ENCODE assay signal across 16 mouse cellular contexts in the genomic region with DNA sequence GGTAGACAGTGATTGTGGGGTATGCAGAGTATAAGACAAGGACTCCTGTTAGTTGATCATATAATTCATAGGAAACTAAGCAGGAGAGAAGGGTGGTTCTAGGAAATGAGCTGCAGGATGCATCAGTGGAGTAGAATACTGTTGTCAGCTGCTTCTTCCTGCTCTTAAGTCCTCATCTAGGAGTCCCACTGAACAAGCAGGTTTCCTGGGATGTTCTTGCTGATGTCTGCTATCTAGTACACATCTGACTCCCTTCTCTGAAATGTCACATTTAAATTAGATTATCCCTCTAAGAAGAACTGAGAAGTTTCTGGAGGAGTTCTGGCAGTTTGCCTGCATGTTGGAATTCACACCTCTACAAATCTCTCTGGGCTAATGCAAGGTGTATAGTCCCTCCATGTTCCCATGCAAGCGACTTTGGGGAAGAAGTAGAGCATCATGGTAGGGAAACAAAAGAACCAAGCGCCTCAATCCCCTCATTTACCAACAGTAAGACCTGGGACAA. TPM values are rescaled to one million over a fixed set of nuclear protein-coding genes. Genes with fewer than 3 reads are reported as not detected.
DNase-seq lines count a peak whose midpoint lies in the region; ATAC-seq lines count a peak whose summit lies in the region.
"Had no signal": no experiment of that assay in that cellular context is flagged by ENCODE, and none has a peak within 500 bp of the region (broad histone marks: within the 10 kb centered on the region; RNA-seq: fewer than 3 reads in every experiment).

No protein-coding gene starts in this region.

- ATAC-seq in erythroid progenitor cell, adult 5-6 weeks (replicated peaks; ENCODE audit: low FRiP score, poor library complexity, severe bottlenecking), result 0 out of 2 replicates have a peak, but pooled peaks have one; percentile 25
- ATAC-seq: forebrain, embryonic 14.5 days had no signal

- DNase-seq in left cerebral cortex, adult 18-20 months (ENCODE audit: low spot score in 2 of 2), result peak; percentile 46 to 47
- no peak for DNase-seq in left cerebral cortex, postnatal 4 days
- peak; percentile 54 for DNase-seq in right cerebral cortex, adult 18-20 months
- no peak for DNase-seq in right cerebral cortex, postnatal 25 days
- DNase-seq in brain, adult 2 months (ENCODE audit: low read depth, low spot score), result peak; percentile 81
- no peak for DNase-seq in gastrocnemius, postnatal 10 days
- DNase-seq: adrenal gland, adult 2 months; adrenal gland, postnatal 25 days; cerebellum, adult 2 months; cerebellum, postnatal 10 days; heart, postnatal 36 days had no signal

- intact Hi-C loops in left cerebral cortex, postnatal 4 days (cut with DNase I), result no loop called here

RNA-seq across cellular contexts. Expression of a gene that starts 10.5 kb away (rescaled TPM):
- total RNA-seq in left cerebral cortex, adult 18-20 months (2021), result 100 to 1,000 TPM; 127 to 129 TPM
- total RNA-seq in left cerebral cortex, postnatal 4 days (2021), result 100 to 1,000 TPM; 139 to 148 TPM
- total RNA-seq in erythroid progenitor cell, adult 5-6 weeks (2015; ENCODE audit: low replicate concordance), result 256 and 266 TPM in 2 replicates
- 264 and 267 TPM in 2 replicates for total RNA-seq in erythroid progenitor cell, adult 5-6 weeks (2017; ENCODE audit: low replicate concordance)
- total RNA-seq in gastrocnemius, postnatal 10 days (2021), result 10 to 100 TPM in 1 of 2 experiments, 1 to 10 TPM in 1; 8.8 to 12.1 TPM

RNA-seq across cellular contexts. Expression of a gene that starts 35.7 kb away (rescaled TPM):
- not detected for total RNA-seq in left cerebral cortex, adult 18-20 months (2021)
- not detected for total RNA-seq in left cerebral cortex, postnatal 4 days (2021)
- not detected in 2 replicates for total RNA-seq in erythroid progenitor cell, adult 5-6 weeks (2015; ENCODE audit: low replicate concordance)
- not detected in 2 replicates for total RNA-seq in erythroid progenitor cell, adult 5-6 weeks (2017; ENCODE audit: low replicate concordance)
- not detected for total RNA-seq in gastrocnemius, postnatal 10 days (2021)
- total RNA-seq: adrenal gland, adult 2 months; adrenal gland, postnatal 25 days; ES-E14; gastrocnemius, adult 8-10 months; gastrocnemius, postnatal 4 days; heart, postnatal 36 days had no signal

Comparison
In these comparisons a context has a peak if more than half of its experiments do, and no peak if none do; other contexts are left out.
1. DNase-seq: peak in left cerebral cortex, adult 18-20 months (2 of 2), right cerebral cortex, adult 18-20 months (single experiment) and brain, adult 2 months (single experiment); none in left cerebral cortex, postnatal 4 days (single experiment), right cerebral cortex, postnatal 25 days (single experiment) and gastrocnemius, postnatal 10 days (single experiment).
2. RNA of a gene that starts 10.5 kb away (total RNA-seq): 256 to 267 TPM in erythroid progenitor cell, adult 5-6 weeks, 139 to 148 TPM in left cerebral cortex, postnatal 4 days and 127 to 129 TPM in left cerebral cortex, adult 18-20 months; 8.8 to 12.1 TPM in gastrocnemius, postnatal 10 days; every median in the first group is over 4 times any median in the second.